Mouse (Mus musculus): ENCODE results near the gene Lypla2.

Lypla2 gene

DNA sequence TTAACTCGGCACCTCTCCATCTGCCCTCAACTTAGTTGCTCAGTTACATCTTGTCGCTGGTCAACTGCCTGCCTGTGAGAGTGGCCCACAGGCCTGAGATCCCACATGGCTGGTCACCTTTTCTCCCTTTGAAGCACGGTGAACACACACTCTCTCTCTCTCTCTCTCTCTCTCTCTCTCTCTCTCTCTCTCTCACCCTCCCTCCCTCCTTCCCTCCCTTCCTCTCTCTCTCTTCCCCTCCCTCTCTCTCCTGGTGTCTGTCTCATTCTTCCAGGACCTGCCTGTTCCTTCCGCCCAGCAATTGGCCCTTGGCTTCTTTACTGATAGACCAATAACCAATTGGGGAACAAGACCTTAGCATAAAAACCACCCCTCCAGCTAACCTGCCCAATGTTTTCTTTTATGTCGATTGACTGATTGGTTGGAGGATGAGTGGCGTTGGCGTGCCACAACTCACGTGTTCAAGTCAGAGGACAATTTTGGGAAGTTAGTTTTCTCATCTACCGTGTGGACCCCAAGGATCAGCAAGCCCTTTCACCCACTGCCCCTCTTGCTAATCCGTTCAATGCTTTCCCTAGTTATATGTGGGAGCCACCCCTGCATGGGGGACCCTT is 46.1 kb downstream of the Lypla2 start:
- in situ Hi-C loops (cut with MboI, MseI) = loop anchor here in 1 of 2 experiments (5.0 kb wide), 1 partner anchor 124 kb away; no protein-coding TSS in a partner anchor

DNA sequence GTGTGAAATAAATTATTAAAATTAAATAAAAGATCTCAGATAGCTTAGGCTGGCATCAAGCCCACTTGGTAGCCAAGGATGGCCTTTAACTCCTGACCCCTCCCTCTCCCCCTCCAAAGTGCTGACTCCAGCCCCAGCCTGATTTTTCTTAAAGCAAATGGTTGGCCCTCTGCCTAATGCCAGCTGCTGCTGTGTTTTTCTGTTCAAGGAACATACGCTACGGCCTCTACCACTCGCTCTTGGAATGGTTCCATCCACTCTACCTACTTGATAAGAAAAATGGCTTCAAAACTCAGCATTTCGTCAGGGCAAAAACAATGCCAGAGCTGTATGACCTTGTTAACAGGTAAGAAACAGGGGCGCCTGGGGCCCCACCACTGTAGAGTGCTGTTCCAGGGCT is 47.1 kb downstream of the Lypla2 start:
- in situ Hi-C loops (cut with MboI, MseI) = loop anchor here in 1 of 2 experiments (5.0 kb wide), 1 partner anchor 123 kb away; no protein-coding TSS in a partner anchor

DNA sequence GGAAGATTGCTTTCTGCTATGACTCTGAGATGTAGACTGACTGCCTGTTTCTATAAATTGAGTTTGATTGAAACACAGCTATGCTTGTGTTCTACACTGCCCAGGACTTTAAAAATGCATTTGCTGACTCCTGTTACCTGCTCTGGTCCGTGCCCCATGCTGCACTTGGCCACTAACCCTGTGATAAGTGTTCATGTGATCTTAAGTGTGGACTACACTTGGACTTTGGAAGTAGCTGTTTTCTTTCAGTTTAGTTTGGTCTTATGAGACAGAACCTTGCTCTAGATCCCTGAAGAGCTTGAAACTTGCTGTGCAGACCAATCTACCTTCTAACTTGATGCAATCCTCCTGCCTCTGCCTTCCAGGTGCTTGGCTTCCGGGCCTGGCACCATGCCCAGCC is 48.0 kb downstream of the Lypla2 start:
- in situ Hi-C loops (cut with MboI, MseI) = loop anchor here in 1 of 2 experiments (5.0 kb wide), 1 partner anchor 37 kb away; no protein-coding TSS in a partner anchor

DNA sequence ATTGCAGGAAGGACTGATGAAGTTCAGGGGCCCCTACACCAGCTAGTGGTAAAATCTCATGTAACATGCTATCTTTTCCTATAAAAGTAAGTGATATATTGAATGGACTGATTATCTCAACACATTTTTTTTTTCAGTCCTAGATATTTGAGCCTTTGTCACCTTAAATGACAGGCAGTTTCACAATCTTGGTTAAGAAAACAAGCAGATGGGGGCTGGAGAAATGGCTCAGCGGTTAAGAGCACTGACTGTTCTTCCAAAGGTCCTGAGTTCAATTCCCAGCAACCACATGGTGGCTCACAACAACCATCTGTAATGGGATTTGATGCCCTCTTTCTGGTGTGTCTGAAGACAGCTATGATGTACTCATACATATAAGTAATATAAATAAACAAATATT is 50.2 kb downstream of the Lypla2 start:
- in situ Hi-C loops (cut with MboI, MseI) = loop anchor here in 1 of 2 experiments (5.0 kb wide), 1 partner anchor 35 kb away; no protein-coding TSS in a partner anchor

DNA sequence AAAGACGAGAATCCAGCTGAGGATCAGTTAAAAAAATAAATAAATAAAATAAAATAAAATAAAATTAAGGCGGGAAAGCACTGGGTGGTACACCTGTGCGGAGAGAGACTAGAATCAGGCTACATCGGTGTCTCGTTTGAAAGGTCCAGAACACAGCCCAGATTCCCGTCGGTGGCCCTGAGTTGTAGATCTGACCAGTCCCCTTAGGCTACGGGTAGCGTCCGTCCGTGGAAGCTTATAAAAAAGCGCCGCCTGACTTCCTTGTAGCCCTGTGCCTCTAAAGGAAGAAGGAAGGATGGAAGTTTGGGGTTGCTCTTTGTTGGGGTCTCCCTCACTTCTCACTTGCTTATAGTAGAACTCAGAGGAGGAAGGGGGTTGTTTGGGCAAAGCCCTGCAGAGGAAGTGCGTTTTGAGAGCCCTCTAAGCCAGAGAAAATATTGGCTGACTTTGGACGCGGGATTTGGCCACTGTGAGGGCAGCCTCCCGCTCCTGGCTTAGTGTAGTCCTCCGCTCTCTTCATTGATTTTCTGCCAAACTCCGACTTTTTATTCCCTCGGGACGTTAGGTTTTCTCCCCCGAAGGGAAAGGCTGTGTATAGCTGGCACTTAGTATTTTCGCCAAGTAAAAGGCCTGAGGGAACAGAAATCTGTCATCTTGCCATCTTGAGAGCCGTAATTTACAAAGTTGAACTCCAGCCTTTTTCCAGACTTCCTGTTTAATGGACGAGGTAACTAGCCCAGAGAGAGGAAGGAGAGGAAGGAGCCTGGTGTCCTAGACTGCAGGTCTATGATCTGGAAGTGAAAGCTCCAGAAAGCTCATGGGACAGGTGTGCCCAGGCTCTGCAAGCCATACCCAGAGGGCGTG is 50.9 kb downstream of the Lypla2 start:
- in situ Hi-C loops (cut with MboI, MseI) = loop anchor here in 1 of 2 experiments (5.0 kb wide), 1 partner anchor 34 kb away; no protein-coding TSS in a partner anchor

DNA sequence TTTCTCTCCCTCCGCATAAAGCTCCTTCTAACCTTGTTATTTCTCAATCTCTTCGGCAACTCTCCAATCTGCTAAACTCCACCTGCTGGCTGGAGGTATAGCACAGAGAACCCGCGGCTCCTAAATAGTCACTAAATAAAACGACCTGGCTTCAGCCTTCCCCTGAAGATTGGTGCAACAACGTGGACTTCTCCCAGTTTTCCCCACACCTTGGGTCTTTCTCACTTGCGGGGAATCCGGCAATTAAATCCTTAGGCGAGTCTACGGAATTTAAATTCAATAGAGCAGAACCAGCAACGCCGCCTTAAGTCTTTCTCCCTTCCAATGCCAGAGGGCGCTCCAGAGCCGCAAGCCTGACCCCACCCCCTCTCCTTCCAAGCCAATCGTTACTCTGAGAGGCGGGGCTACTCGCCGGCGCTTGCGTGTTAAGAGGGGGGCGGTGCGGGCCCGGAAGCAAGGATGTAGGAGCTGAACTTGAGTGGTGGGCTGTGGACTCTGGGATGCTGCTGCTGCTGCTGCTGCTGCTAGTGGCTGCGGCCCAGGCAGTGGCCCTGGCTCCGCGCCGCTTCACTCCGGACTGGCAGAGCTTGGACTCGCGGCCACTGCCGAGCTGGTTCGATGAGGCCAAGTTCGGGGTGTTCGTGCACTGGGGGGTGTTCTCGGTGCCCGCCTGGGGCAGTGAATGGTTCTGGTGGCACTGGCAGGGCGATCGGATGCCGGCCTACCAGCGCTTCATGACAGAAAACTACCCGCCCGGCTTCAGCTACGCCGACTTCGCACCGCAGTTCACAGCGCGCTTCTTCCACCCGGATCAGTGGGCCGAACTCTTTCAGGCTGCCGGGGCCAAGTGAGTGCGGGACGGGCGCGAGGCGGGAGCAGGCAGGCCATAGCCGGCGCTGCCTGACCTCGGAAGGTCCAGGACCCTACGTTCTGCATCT is 51.9 kb downstream of the Lypla2 start, which contains the start of gene Fuca1:
Gene Fuca1, plus strand, starts transcription at position 432 of the 938 bp plus-strand sequence.
- in situ Hi-C loops (cut with MboI, MseI) = loop anchor here in 1 of 2 experiments (5.0 kb wide), 1 partner anchor 33 kb away; no protein-coding TSS in a partner anchor

DNA sequence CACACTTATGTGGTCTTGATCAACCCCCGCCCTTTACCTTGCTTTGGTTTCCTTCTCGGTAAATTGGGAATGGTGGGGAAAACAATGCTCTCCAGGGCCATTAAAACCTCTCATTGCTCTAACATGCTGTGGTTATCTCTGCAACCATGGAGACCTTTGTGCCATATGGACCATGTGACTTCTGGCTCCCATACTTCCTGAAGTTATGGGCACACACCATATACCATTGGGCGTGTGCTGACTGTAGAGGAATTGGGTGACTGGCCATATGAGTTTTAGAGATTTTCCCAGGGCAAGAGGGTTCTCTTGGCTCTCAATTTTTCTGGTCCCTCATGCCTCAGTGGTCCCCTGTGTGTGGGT is 53.2 kb downstream of the Lypla2 start:
- in situ Hi-C loops (cut with MboI, MseI) = no loop called here

DNA sequence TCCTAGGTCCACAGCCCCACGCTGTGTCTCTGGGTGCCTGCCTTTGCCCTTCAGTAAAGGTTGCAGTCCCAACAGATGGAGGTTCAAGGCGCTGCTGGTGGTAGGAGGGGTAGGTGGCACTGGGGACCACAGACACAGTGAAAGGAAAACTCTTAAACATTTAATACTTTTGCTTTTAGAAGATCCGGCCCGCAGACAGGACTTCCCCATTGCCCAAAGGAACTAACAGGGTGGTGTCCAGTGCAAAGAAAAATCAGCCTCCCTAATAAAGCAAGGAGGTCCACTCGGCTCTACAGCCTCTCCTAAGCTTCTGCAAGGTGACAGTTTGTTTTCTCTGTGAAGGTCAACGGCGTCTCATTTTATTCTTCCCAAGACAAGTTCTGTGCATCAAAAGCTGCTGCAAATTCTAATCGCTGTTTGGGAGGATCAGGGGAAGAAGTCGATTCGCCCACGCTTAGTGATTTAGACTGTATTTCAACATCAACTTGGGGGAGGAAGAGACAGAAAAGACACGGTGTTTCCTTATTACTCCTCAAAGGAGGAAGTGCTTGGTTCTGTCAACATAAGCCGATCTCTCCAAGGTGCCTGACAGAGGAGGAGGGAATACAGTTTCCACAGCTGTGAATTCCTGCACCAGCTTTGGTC is 53.7 kb downstream of the Lypla2 start:
- in situ Hi-C loops (cut with MboI, MseI) = no loop called here
